Mouse (Mus musculus) hindbrain, embryonic 10.5 days (tissue): Measurements from ENCODE around the gene Inhbc. TPM values are rescaled to one million over a fixed set of nuclear protein-coding genes. Genes with fewer than 3 reads are reported as not detected.
A peak's percentile ranks its signal among the peaks of the same experiment; 100 is the strongest.

Source experiments
- DNase-seq: peaks from one replicate; pipeline ENCODE4 v3.0.0-alpha.2; 2017; ENCODE audit warnings: low spot score
- H3K27ac ChIP-seq: fragments of 300-500 bp; sonication (generic); 2 replicates; pipeline ENCODE4 v1.5.1; 2016; ENCODE audit warnings: mild to moderate bottlenecking, moderate library complexity
- H3K27me3 ChIP-seq: fragments of 300-500 bp; sonication (generic); 2 replicates; pipeline ENCODE4 v1.6.1; 2016; ENCODE audit warnings: mild to moderate bottlenecking; ENCODE audit not compliant: poor library complexity, insufficient read depth, severe bottlenecking
- H3K36me3 ChIP-seq: fragments of 300-500 bp; sonication (generic); 2 replicates; pipeline ENCODE4 v1.6.1; 2016; ENCODE audit warnings: mild to moderate bottlenecking, moderate library complexity
- H3K4me1 ChIP-seq: fragments of 300-500 bp; sonication (generic); replicated peaks from 2 replicates; pipeline ENCODE4 v1.6.1; 2016; ENCODE audit warnings: mild to moderate bottlenecking
- H3K4me3 ChIP-seq: fragments of 300-500 bp; sonication (generic); 2 replicates; pipeline ENCODE4 v1.5.1; 2016; ENCODE audit warnings: mild to moderate bottlenecking, moderate library complexity
- H3K9me3 ChIP-seq: fragments of 300-500 bp; sonication (generic); 2 replicates; pipeline ENCODE4 v1.6.1; 2016; ENCODE audit warnings: mild to moderate bottlenecking, moderate library complexity
- WGBS: fragments of 180-500 bp; shearing (Covaris S2); methylation state at CpG from one replicate; pipeline ENCODE4 v1.1.7; 2016; 5-methylcytosine and 5-hydroxymethylcytosine counted together
- polyA plus RNA-seq: library from polyadenylated mRNA; unstranded; fragments of >200 nt; fragmentation: Nextera tagmentation; extraction: Ambion mirVana; gene quantifications from 2 replicates; pipeline ENCODE4 v1.2.1, GENCODE M21; 2016

The Inhbc gene
- polyA plus RNA-seq, 1 experiment from 2014 or later = 0.13 TPM

GRCm38 (mm10) chr10:127377700-127378099 is 7.5 kb upstream of the Inhbc start:
- 81% methylated on average over 3 of the region's 3 CpGs for WGBS
- Histone ChIP-seq H3K36me3 (no peaks in the 10 kb centered on the region), H3K9me3 (0 out of 2 replicates have a peak, but pooled peaks cover 4% of the 10 kb centered on the region), H3K27ac (no peak overlapping the region), H3K27me3 (no peaks in the 10 kb centered on the region), H3K4me3 (no peak overlapping the region), H3K4me1 (peaks cover 18% of the 10 kb centered on the region)
- DNase-seq = no peak

GRCm38 (mm10) chr10:127371023-127371422 is 792 bp upstream of the Inhbc start:
- Histone ChIP-seq H3K36me3 (no peaks in the 10 kb centered on the region), H3K27me3 (no peaks in the 10 kb centered on the region), H3K9me3 (0 out of 2 replicates have a peak, but pooled peaks cover 2% of the 10 kb centered on the region), H3K4me1 (peaks cover 27% of the 10 kb centered on the region), H3K4me3 (no peak overlapping the region), H3K27ac (no peak overlapping the region)
- WGBS = 64% methylated on average over 2 of the region's 2 CpGs
- no peak for DNase-seq

- no peak for DNase-seq
- no peaks in the 10 kb centered on the region for H3K36me3 ChIP-seq
- no peaks in the 10 kb centered on the region for H3K9me3 ChIP-seq
- no peak overlapping the region for H3K4me3 ChIP-seq
- H3K27ac ChIP-seq = no peak overlapping the region
- H3K27me3 ChIP-seq = no peaks in the 10 kb centered on the region
- WGBS = 85% methylated on average over 2 of the region's 2 CpGs
- H3K4me1 ChIP-seq = peaks cover 27% of the 10 kb centered on the region
These were observed 2.0 kb downstream of the Inhbc start for GRCm38 (mm10) chr10:127368273-127368672.

GRCm38 (mm10) chr10:127367116-127367515 is 3.1 kb downstream of the Inhbc start:
- no peak overlapping the region for H3K27ac ChIP-seq
- H3K9me3 ChIP-seq = no peaks in the 10 kb centered on the region
- no peak overlapping the region for H3K4me3 ChIP-seq
- H3K36me3 ChIP-seq = no peaks in the 10 kb centered on the region
- no peaks in the 10 kb centered on the region for H3K27me3 ChIP-seq
- WGBS = 78% methylated on average over 5 of the region's 5 CpGs
- DNase-seq = no peak
- H3K4me1 ChIP-seq = peaks cover 27% of the 10 kb centered on the region

GRCm38 (mm10) chr10:127360714-127361113 is 9.5 kb downstream of the Inhbc start:
- no peak overlapping the region for H3K27ac ChIP-seq
- H3K4me3 ChIP-seq = no peak overlapping the region
- WGBS = 84% methylated on average over 3 of the region's 3 CpGs
- no peaks in the 10 kb centered on the region for H3K27me3 ChIP-seq
- H3K4me1 ChIP-seq = peaks cover 5% of the 10 kb centered on the region
- no peak for DNase-seq
- no peaks in the 10 kb centered on the region for H3K36me3 ChIP-seq
- no peaks in the 10 kb centered on the region for H3K9me3 ChIP-seq

- no peak overlapping the region for H3K4me3 ChIP-seq
- H3K36me3 ChIP-seq = no peaks in the 10 kb centered on the region
- 50% methylated on average over 10 of the region's 10 CpGs for WGBS
- H3K4me1 ChIP-seq = peaks cover 26% of the 10 kb centered on the region
- no peak overlapping the region; the same call in 1 of the 2 replicates for H3K27ac ChIP-seq
- peaks cover 22% of the 10 kb centered on the region for H3K27me3 ChIP-seq
- no peaks in the 10 kb centered on the region for H3K9me3 ChIP-seq
- DNase-seq = no peak
These were observed 14.9 kb downstream of the Inhbc start for GRCm38 (mm10) chr10:127355336-127355735.

GRCm38 (mm10) chr10:127353909-127354895 is 16.0 kb downstream of the Inhbc start, which contains the start of gene Inhbe:
TSS of gene Inhbe (minus strand) at chr10:127354411.
- no peak within 1 kb of the TSS; the same call in 1 of the 2 replicates for H3K27ac ChIP-seq
- no peaks in the 10 kb centered on the region for H3K9me3 ChIP-seq
- H3K4me1 ChIP-seq = peaks cover 28% of the 10 kb centered on the region
- 88% methylated on average over 18 of the region's 18 CpGs for WGBS
- DNase-seq = no peak
- peaks cover 30% of the 10 kb centered on the region for H3K27me3 ChIP-seq
- no peak within 1 kb of the TSS for H3K4me3 ChIP-seq
- no peaks in the 10 kb centered on the region for H3K36me3 ChIP-seq

GRCm38 (mm10) chr10:127352766-127353165 is 17.5 kb downstream of the Inhbc start:
- DNase-seq = no peak
- no peaks in the 10 kb centered on the region for H3K9me3 ChIP-seq
- H3K36me3 ChIP-seq = no peaks in the 10 kb centered on the region
- no peak overlapping the region for H3K27ac ChIP-seq
- H3K27me3 ChIP-seq = peaks cover 30% of the 10 kb centered on the region
- H3K4me1 ChIP-seq = peaks cover 28% of the 10 kb centered on the region
- no peak overlapping the region for H3K4me3 ChIP-seq
- 85% methylated on average over 11 of the region's 11 CpGs for WGBS

GRCm38 (mm10) chr10:127352187-127352586 is 18.0 kb downstream of the Inhbc start:
- Histone ChIP-seq H3K27ac (no peak overlapping the region), H3K4me1 (peaks cover 28% of the 10 kb centered on the region), H3K36me3 (no peaks in the 10 kb centered on the region), H3K4me3 (no peak overlapping the region), H3K27me3 (peaks cover 30% of the 10 kb centered on the region), H3K9me3 (no peaks in the 10 kb centered on the region)
- WGBS = 89% methylated on average over 9 of the region's 9 CpGs
- DNase-seq = no peak

- Histone ChIP-seq H3K27me3 (peaks cover 30% of the 10 kb centered on the region), H3K9me3 (no peaks in the 10 kb centered on the region), H3K27ac (no peak overlapping the region), H3K36me3 (no peaks in the 10 kb centered on the region), H3K4me1 (peaks cover 28% of the 10 kb centered on the region), H3K4me3 (no peak overlapping the region)
- no peak for DNase-seq
- WGBS = 66% methylated on average over 8 of the region's 8 CpGs
These were observed 18.5 kb downstream of the Inhbc start for GRCm38 (mm10) chr10:127351719-127352118.

GRCm38 (mm10) chr10:127351285-127351595 is 19.0 kb downstream of the Inhbc start:
- Histone ChIP-seq H3K27me3 (peaks cover 30% of the 10 kb centered on the region), H3K27ac (peak overlapping the region; percentile 50), H3K4me1 (peaks cover 28% of the 10 kb centered on the region), H3K36me3 (no peaks in the 10 kb centered on the region), H3K4me3 (peak overlapping the region; percentile 40; the same call in 1 of the 2 replicates), H3K9me3 (no peaks in the 10 kb centered on the region)
- 83% methylated on average over 8 of the region's 8 CpGs for WGBS
- no peak for DNase-seq

GRCm38 (mm10) chr10:127350594-127351284 is 19.5 kb downstream of the Inhbc start:
- H3K4me1 ChIP-seq = peaks cover 23% of the 10 kb centered on the region
- H3K4me3 ChIP-seq = peak overlapping the region; percentile 40
- H3K27ac ChIP-seq = peak overlapping the region; percentile 50
- H3K27me3 ChIP-seq = peaks cover 30% of the 10 kb centered on the region
- DNase-seq = peak; percentile 78
- H3K36me3 ChIP-seq = no peaks in the 10 kb centered on the region
- 13% methylated on average over 24 of the region's 24 CpGs for WGBS
- no peaks in the 10 kb centered on the region for H3K9me3 ChIP-seq

GRCm38 (mm10) chr10:127349810-127350209 is 20.4 kb downstream of the Inhbc start:
- no peak for DNase-seq
- peaks cover 26% of the 10 kb centered on the region for H3K27me3 ChIP-seq
- peaks cover 15% of the 10 kb centered on the region for H3K4me1 ChIP-seq
- WGBS = 77% methylated on average over 8 of the region's 8 CpGs
- no peak overlapping the region for H3K27ac ChIP-seq
- no peaks in the 10 kb centered on the region for H3K9me3 ChIP-seq
- no peak overlapping the region for H3K4me3 ChIP-seq
- H3K36me3 ChIP-seq = no peaks in the 10 kb centered on the region
